Mouse (Mus musculus): ENCODE measurements around the gene Ccdc63.

- no peak for TF ChIP-seq CTCF (conservative IDR thresholded peaks at IDR 0.05; ENCODE audit: low read length)
- TF ChIP-seq NANOG (IDR thresholded peaks at IDR 0.05; ENCODE audit: borderline replicate concordance, low read length): no peak
Observed at GRCm38 (mm10) chr5:122165233-122165915, 24.8 kb upstream of the Ccdc63 start.
